ENCODE assay signal across 1 mouse cellular context in the genomic region with DNA sequence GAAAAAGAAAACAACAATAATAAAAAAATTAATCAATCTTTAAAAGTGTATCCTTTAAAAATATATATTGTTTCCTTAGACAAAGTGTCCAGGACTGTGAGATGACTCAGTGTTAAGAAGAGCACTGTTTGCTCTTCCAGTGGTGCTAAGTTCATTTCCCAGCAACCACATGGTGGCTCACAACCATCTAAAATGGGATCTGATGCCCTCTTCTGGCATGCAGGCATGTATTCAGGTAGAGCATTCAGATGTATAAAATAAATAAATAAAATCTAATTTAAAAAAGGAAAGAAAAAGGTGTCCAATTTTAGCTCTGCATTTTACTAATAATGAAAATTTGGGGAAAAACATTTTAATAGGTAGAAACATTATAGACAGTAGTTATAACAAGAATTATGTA.
TF ChIP-seq lines count a peak whose summit lies in the region.

No protein-coding gene starts in this region.

TF ChIP-seq in CH12.LX, 34 proteins besides CTCF, POLR2A, EP300 and RAD21:
- no peak for TF ChIP-seq ZMIZ1 (IDR thresholded peaks at IDR 0.05; ENCODE audit: low read depth, low read length)
- TF ChIP-seq MYC (IDR thresholded peaks at IDR 0.05; ENCODE audit: low read depth, low read length), result peak; percentile 66; the same call in 1 of the 2 replicates
- no peak for TF ChIP-seq NELFE (IDR thresholded peaks at IDR 0.05; ENCODE audit: low read depth, low read length)
- no peak for TF ChIP-seq UBTF (IDR thresholded peaks at IDR 0.05; ENCODE audit: low read depth, low read length)
- TF ChIP-seq SMC3 (IDR thresholded peaks at IDR 0.05; ENCODE audit: low read depth, low read length), result peak; percentile 48
- no peak for TF ChIP-seq GABPA (IDR thresholded peaks at IDR 0.05; ENCODE audit: insufficient replicate concordance, low read depth, low read length)
- no peak for TF ChIP-seq POLR2AphosphoS2 (IDR thresholded peaks at IDR 0.05; ENCODE audit: low read depth, low read length)
